Mouse (Mus musculus): ENCODE measurements at regions not wholly inside any gene's neighbourhood (a gene's known extent, or its start where the extent isn't known, plus 50 kb on each side); places are given as distances from the start of the nearest gene placed in this dataset.

- no peaks in the 10 kb centered on the region for H3K9me3 ChIP-seq (replicated peaks)
- H3K9ac ChIP-seq: no peak overlapping the region
- no peaks in the 10 kb centered on the region for H3K36me3 ChIP-seq (ENCODE audit: poor library complexity, severe bottlenecking)
- no peak overlapping the region for H3K4me3 ChIP-seq
- H3K27me3 ChIP-seq: no peaks in the 10 kb centered on the region
- H3K27ac ChIP-seq: no peak overlapping the region
- no peaks in the 10 kb centered on the region for H3K4me1 ChIP-seq
- ATAC-seq: no peak
- WGBS: 86% methylated on average over 2 of the region's 2 CpGs
- H3K4me2 ChIP-seq: no peak overlapping the region
Observed at GRCm38 (mm10) chr15:47289691-47290090, 6595.0 kb upstream of the Gm7489 start.

GRCm38 (mm10) chr15:47299787-47300186 is 6584.9 kb upstream of the Gm7489 start:
- Histone ChIP-seq H3K4me2 (no peak overlapping the region), H3K4me3 (no peak overlapping the region), H3K9ac (no peak overlapping the region), H3K9me3 (replicated peaks) (no peaks in the 10 kb centered on the region), H3K36me3 (ENCODE audit: poor library complexity, severe bottlenecking) (no peaks in the 10 kb centered on the region), H3K27me3 (no peaks in the 10 kb centered on the region), H3K27ac (no peak overlapping the region), H3K4me1 (no peaks in the 10 kb centered on the region)
- ATAC-seq: peak; percentile 50; the same call in 1 of the 2 replicates
- WGBS: 80% methylated on average over 2 of the region's 2 CpGs

- Histone ChIP-seq H3K27me3 (no peaks in the 10 kb centered on the region), H3K9me3 (replicated peaks) (no peaks in the 10 kb centered on the region), H3K36me3 (ENCODE audit: poor library complexity, severe bottlenecking) (no peaks in the 10 kb centered on the region), H3K9ac (no peak overlapping the region), H3K4me2 (no peak overlapping the region), H3K27ac (no peak overlapping the region), H3K4me3 (no peak overlapping the region), H3K4me1 (no peaks in the 10 kb centered on the region)
- peak; percentile 69 for ATAC-seq
- 62% methylated on average over 1 of the region's 1 CpGs for WGBS
Observed at GRCm38 (mm10) chr15:47330505-47330904, 6554.2 kb upstream of the Gm7489 start.

Measured in forebrain, embryonic 13.5 days (tissue).